Mouse (Mus musculus): ENCODE data around the gene Il13ra2.
"Not testable (repeated sequence)": the region's sequence is repeated elsewhere in the genome, so short reads cannot be mapped to it uniquely, and the experiment has no call there.

Gene Il13ra2

GRCm38 (mm10) chrX:147429129-147429528 lies at the start of gene Il13ra2:
Il13ra2 (minus strand) TSS chrX:147429192.
- DNase-seq (ENCODE audit: low spot score), result no peak

DNA sequence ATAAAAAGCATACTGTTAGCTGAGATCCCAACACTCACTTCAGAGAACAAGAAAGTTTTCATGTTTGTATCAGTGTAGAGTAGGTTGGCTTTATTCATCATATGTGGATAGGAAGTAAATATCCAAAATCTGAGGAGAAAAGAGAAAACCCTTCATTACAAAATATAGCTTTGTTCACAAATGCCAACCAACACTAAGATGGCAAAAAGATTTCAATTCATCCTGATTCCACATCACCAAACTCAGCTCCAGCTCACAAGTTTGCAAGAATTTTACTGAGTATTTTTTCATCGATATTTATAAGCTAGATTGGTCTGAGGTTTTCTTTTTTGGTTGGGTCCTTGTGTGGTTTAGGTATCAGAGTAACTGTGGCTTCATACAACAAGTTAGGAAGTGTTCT lies 24.6 kb upstream of the Il13ra2 start, which contains the start of gene Vmn1r239-ps:
Gene Vmn1r239-ps (minus strand): TSS at position 101 of the 400 bp plus-strand sequence.
- DNase-seq (ENCODE audit: low spot score), result not testable (repeated sequence)

- DNase-seq (ENCODE audit: low spot score), result no peak
Observed at GRCm38 (mm10) chrX:147443386-147443785, 14.4 kb upstream of the Il13ra2 start.

GRCm38 (mm10) chrX:147435400-147435799 lies 6.4 kb upstream of the Il13ra2 start:
- DNase-seq (ENCODE audit: low spot score), result no peak

DNA sequence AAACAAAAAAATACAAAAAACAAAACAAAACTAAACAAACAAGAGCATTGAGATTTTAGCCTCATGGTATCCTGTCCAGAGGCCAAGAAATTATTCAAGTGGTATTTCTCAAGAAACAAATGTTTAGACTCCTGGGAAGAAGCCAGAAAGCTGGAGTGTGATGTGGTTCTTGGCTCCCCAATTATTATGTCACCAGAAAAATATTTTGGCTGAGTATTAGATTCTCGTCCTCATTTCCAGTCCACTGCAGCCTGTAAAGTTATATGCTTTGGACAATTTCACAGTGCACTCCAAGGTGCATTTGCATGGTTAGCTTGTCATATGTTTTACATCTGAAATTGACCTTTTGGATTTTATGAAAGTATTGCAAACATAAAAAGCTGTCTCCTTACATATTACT lies 761 bp upstream of the Il13ra2 start:
- no peak for DNase-seq (ENCODE audit: low spot score)

GRCm38 (mm10) chrX:147393446-147393845 lies 35.5 kb downstream of the Il13ra2 start:
- no peak for DNase-seq (ENCODE audit: low spot score)

- no peak for DNase-seq (ENCODE audit: low spot score)
Observed at GRCm38 (mm10) chrX:147349167-147349566, 79.8 kb downstream of the Il13ra2 start.

Data from urinary bladder, postnatal 25 days (tissue).